Mouse (Mus musculus): ENCODE data around the gene Gm20388. TPM values are rescaled to one million over a fixed set of nuclear protein-coding genes. Genes with fewer than 3 reads are reported as not detected.

Gene Gm20388
- polyA plus RNA-seq, 1 experiment from 2014 or later, result not detected

DNA sequence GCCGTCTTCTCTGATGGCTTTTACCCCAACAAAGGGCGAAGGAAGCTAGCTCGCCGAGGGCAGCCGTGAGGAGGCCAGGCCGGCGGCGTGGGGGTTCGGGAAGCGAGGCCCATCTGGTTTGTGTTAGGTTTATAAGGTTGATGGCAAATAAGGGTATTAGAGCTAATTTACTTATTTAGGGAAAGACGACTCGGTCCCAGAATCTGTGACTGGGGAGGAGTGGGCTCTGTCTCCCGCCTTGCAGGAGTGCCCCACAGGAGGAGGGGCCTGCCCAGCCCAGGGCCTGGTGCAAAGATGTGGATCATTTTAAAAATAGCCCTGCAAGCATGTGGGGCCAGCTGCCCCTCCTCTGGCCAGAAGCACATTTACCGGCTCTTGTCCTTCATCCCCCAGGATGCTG, 928.4 kb downstream of the Gm20388 start:
- H3K9me3 ChIP-seq, result no peaks in the 10 kb centered on the region
- no peak overlapping the region for H3K4me3 ChIP-seq
- no peak overlapping the region for H3K27ac ChIP-seq (replicated peaks)
- H3K9ac ChIP-seq (replicated peaks), result no peak overlapping the region
- H3K36me3 ChIP-seq, result no peaks in the 10 kb centered on the region
- no peaks in the 10 kb centered on the region for H3K4me1 ChIP-seq
- peaks cover 3% of the 10 kb centered on the region; the same call in 1 of the 2 replicates for H3K27me3 ChIP-seq
- H3K4me2 ChIP-seq (replicated peaks), result no peak overlapping the region
- no peak for ATAC-seq (replicated peaks)
- WGBS, result 88% methylated on average over 14 of the region's 14 CpGs

DNA sequence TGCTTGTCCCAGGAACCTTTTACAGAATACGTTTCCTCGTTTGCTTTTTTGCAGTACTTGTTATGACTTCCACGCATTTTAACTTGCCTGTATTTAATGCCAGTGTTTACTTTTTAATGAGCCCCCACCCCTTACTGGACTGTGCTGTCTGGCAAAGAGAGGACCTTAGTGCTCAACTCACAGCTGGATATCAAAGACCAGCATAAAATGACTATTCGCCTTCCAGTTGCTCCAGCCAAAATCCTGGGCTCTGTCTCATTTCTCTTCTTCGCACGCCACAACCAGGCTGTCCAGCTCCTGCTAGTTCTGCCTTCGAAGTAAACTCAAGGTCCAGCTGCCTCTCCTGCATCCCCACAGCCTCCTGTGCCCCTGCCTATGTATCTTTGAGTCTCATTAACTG, 932.4 kb downstream of the Gm20388 start:
- 64% methylated on average over 7 of the region's 7 CpGs for whole genome bisulfite sequencing

DNA sequence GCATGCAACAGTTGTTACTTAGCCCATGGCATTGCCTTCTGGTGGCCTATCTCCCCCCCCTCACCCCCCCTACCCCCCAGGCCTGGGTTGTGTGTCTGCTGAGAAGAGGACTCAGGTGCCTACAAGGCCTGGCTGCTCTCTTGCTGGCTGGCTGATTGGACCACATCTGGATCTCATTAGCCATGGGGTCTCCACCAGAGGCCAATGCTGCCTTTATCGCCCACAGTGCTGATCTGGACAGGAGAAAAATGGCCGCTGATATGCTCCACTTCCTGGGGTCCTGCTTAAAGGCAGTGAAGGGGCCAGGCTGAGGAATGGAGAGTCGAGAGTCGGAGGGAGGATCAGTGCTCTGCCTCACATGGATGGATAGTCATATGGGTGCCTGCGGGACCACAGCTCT, 935.4 kb downstream of the Gm20388 start:
- 88% methylated on average over 5 of the region's 5 CpGs for WGBS
- no peaks in the 10 kb centered on the region; the same call in 1 of the 2 replicates for H3K27me3 ChIP-seq

More for the DNA sequence above, 932.4 kb downstream of the Gm20388 start:
- no peak for ATAC-seq (replicated peaks)
- Histone ChIP-seq H3K9ac (replicated peaks) (no peak overlapping the region), H3K27ac (replicated peaks) (no peak overlapping the region), H3K4me1 (peaks cover 3% of the 10 kb centered on the region; the same call in 1 of the 2 replicates), H3K36me3 (no peaks in the 10 kb centered on the region), H3K4me2 (replicated peaks) (no peak overlapping the region), H3K27me3 (no peaks in the 10 kb centered on the region; the same call in 1 of the 2 replicates), H3K4me3 (no peak overlapping the region), H3K9me3 (no peaks in the 10 kb centered on the region)

DNA sequence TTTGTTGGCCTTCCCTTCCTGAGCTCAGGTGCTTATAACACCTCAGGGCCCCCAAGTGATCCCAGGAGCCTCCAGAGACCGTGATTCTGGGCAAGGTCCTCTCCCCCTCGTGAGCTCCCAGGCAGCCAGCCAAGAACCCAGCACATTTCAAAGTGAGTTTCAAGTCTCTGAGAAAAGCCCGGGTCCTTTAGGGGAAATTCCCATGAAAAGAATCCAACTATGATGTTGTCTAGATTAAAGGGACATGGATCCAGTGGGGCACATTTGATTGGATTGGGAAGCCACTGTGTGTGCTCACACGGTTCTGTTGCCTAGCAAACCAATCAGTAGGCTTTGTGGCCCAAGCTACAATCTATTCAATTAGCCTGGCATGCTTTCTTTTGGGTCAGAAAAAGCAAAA, 936.6 kb downstream of the Gm20388 start:
- H3K9ac ChIP-seq (replicated peaks), result no peak overlapping the region
- H3K36me3 ChIP-seq, result no peaks in the 10 kb centered on the region
- 0 out of 2 replicates have a peak, but pooled peaks have one; percentile 55 for ATAC-seq (replicated peaks)
- H3K4me2 ChIP-seq (replicated peaks), result no peak overlapping the region
- 2% methylated on average over 4 of the region's 4 CpGs for WGBS
- no peak overlapping the region for H3K27ac ChIP-seq (replicated peaks)
- H3K4me3 ChIP-seq, result no peak overlapping the region
- H3K4me1 ChIP-seq, result peaks cover 3% of the 10 kb centered on the region; the same call in 1 of the 2 replicates
- H3K27me3 ChIP-seq, result no peaks in the 10 kb centered on the region; the same call in 1 of the 2 replicates
- H3K9me3 ChIP-seq, result no peaks in the 10 kb centered on the region

More for the DNA sequence above, 935.4 kb downstream of the Gm20388 start:
- H3K9ac ChIP-seq (replicated peaks), result no peak overlapping the region
- no peak overlapping the region for H3K27ac ChIP-seq (replicated peaks)
- no peaks in the 10 kb centered on the region for H3K9me3 ChIP-seq
- H3K4me2 ChIP-seq (replicated peaks), result no peak overlapping the region
- no peak overlapping the region for H3K4me3 ChIP-seq
- no peaks in the 10 kb centered on the region for H3K36me3 ChIP-seq
- no peak for ATAC-seq (replicated peaks)
- H3K4me1 ChIP-seq, result peaks cover 3% of the 10 kb centered on the region; the same call in 1 of the 2 replicates

DNA sequence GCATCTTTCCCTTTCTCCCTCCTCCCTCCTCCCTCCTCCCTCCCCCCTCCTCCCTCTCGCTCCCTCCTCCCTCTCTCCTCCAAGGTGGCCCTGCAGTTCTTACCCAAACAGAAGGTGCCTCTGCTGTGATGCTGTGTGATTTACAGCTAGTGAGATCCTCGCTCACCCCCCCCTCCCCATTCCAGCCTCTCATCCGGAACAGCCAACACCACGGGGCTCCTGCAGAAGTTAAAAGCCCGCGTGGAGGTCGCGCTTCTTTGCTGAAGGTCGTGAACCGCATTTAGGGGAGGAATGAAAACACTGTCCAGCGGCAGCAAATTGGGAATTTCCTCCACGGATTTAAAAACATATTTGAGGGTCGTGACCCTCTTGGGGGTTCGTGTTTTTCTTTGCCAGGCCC, 937.1 kb downstream of the Gm20388 start:
- no peaks in the 10 kb centered on the region for H3K36me3 ChIP-seq
- H3K4me3 ChIP-seq, result no peak overlapping the region
- no peak for ATAC-seq (replicated peaks)
- H3K9me3 ChIP-seq, result no peaks in the 10 kb centered on the region
- no peak overlapping the region for H3K9ac ChIP-seq (replicated peaks)
- H3K4me1 ChIP-seq, result peaks cover 3% of the 10 kb centered on the region; the same call in 1 of the 2 replicates
- no peak overlapping the region for H3K27ac ChIP-seq (replicated peaks)
- WGBS, result 13% methylated on average over 13 of the region's 14 CpGs
- H3K4me2 ChIP-seq (replicated peaks), result no peak overlapping the region
- no peaks in the 10 kb centered on the region; the same call in 1 of the 2 replicates for H3K27me3 ChIP-seq

DNA sequence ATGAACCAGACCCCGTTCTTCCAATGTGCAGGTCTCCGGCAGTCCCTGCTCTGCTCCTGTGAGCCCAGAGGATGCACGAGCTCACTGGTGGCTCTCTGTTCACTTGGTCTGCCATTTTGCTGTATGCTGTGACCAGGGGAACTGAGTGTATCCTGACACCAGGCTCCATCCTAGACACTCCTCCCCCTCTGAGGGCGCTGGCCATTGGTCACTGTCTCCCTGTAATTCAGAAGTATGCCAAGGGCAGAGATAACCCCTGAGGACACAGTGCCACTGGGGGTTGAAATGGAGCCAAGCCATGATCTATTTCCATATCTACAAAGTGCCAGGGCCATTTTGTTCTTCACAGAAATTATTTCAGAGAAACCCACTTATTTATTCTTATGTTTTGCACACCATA, 937.8 kb downstream of the Gm20388 start:
- Histone ChIP-seq H3K4me2 (replicated peaks) (no peak overlapping the region), H3K4me3 (no peak overlapping the region), H3K9ac (replicated peaks) (no peak overlapping the region), H3K4me1 (peaks cover 3% of the 10 kb centered on the region; the same call in 1 of the 2 replicates), H3K27me3 (no peaks in the 10 kb centered on the region; the same call in 1 of the 2 replicates), H3K36me3 (no peaks in the 10 kb centered on the region), H3K9me3 (no peaks in the 10 kb centered on the region), H3K27ac (replicated peaks) (no peak overlapping the region)
- ATAC-seq (replicated peaks), result no peak
- 71% methylated on average over 4 of the region's 4 CpGs for WGBS

DNA sequence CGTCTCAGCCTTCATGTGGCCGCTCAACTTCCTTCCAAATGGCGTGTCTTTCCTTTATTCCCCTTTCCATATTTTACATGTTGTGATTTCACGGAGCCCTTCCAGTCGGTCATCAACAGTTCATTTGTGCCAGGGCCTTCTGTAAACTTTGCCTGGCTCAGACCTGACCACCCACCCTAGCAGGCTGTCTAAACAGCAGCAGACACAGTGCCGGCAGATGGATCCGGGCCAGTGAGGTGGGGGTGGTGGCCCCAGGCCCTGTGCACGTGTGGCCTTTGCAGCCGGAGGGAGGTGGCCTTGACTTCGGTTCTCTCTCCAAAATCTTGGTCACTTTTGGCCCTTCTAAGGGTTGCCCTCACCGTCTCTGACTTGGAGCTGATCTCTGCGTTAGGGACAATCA, 940.8 kb downstream of the Gm20388 start:
- WGBS, result 95% methylated on average over 12 of the region's 12 CpGs
- H3K9ac ChIP-seq (replicated peaks), result no peak overlapping the region
- no peaks in the 10 kb centered on the region for H3K36me3 ChIP-seq
- no peak overlapping the region for H3K4me3 ChIP-seq
- ATAC-seq (replicated peaks), result no peak
- no peaks in the 10 kb centered on the region for H3K9me3 ChIP-seq
- H3K27ac ChIP-seq (replicated peaks), result no peak overlapping the region
- H3K27me3 ChIP-seq, result no peaks in the 10 kb centered on the region; the same call in 1 of the 2 replicates
- no peak overlapping the region for H3K4me2 ChIP-seq (replicated peaks)
- peaks cover 3% of the 10 kb centered on the region; the same call in 1 of the 2 replicates for H3K4me1 ChIP-seq

DNA sequence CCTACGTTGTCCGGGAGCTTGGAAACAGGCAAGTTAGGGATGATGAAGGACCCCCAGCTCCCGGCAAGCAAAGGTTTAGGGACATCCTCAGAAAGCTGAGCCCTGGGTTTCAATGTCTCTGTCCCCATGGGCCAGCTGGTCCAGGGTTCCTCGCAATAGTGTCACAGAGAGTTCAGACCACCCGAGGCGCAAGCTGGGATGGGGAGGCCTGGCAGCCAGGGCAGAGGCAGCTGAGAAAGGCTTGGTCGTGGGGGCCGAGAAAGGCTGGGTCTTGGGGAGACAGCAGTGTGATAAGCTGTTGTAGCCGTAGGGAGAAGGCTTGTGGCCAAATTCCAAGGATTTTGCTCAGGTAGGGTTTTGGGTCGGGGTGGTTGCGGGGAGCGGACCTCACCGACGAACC, 949.2 kb downstream of the Gm20388 start:
- Histone ChIP-seq H3K27me3 (no peaks in the 10 kb centered on the region), H3K4me3 (no peak overlapping the region), H3K27ac (replicated peaks) (no peak overlapping the region), H3K4me1 (no peaks in the 10 kb centered on the region), H3K9ac (replicated peaks) (no peak overlapping the region), H3K9me3 (no peaks in the 10 kb centered on the region), H3K36me3 (no peaks in the 10 kb centered on the region), H3K4me2 (replicated peaks) (no peak overlapping the region)
- 88% methylated on average over 14 of the region's 14 CpGs for WGBS
- no peak for ATAC-seq (replicated peaks)

DNA sequence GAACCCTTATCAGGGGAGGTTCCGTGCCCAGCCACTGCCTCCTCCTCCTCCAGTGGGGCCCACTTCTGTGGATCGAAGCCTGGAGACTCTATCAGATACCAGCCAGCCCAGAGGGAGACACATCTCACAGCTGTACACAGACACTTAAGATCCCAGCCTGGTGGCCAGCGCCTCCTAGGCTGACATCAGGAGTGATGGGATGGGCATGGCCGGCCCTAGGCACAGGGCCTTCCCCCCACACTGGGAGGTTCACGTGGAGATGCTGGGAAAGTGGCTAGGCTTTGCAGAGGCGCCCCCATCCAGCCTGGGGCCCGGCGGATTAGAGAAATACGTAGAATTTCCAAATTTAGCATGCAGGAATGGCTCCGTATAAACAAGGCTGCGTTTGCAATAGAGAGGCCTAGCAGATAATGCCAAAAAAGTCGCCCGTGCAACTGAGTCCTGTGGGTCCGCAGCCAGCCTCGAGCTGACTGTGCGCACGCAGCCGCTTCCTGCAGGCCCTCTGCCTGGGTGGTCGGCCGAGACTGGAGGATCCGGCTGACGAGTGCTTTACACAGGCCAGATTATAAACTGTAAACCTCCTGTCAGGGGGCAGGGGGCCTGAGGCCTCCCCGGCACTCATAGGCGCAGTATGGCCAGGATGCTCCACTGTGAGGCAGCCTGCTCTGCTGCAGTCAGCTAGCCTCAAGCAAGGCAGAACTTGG, 949.9 kb downstream of the Gm20388 start:
- WGBS, result 61% methylated on average over 24 of the region's 24 CpGs
- no peaks in the 10 kb centered on the region for H3K27me3 ChIP-seq

DNA sequence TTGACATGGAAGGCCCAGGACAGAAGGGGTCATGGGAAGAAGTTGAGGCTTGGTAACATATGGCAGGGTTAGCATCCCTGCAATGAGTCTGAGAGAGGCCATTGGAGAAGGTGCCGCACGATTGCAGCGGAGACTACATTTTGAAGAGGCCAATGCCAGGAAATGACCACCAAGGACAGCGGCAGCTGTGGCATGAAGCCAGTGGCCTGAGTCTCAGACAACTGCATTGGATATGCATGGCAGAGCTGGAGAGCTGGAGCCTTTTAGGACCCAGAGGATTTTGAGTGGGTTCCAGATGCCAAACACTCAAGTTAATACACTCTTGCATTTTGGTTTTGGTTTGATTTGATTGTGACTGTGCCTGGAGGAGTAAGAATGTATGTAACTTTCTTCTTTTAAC, 953.0 kb downstream of the Gm20388 start:
- Histone ChIP-seq H3K27me3 (no peaks in the 10 kb centered on the region), H3K4me3 (no peak overlapping the region), H3K4me1 (no peaks in the 10 kb centered on the region), H3K36me3 (no peaks in the 10 kb centered on the region), H3K4me2 (replicated peaks) (no peak overlapping the region), H3K9me3 (no peaks in the 10 kb centered on the region), H3K9ac (replicated peaks) (no peak overlapping the region), H3K27ac (replicated peaks) (no peak overlapping the region)
- WGBS, result 92% methylated on average over 4 of the region's 4 CpGs
- no peak for ATAC-seq (replicated peaks)

More for the DNA sequence above, 949.9 kb downstream of the Gm20388 start:
- Histone ChIP-seq H3K4me2 (replicated peaks) (no peak overlapping the region), H3K9me3 (no peaks in the 10 kb centered on the region), H3K4me1 (no peaks in the 10 kb centered on the region), H3K36me3 (no peaks in the 10 kb centered on the region), H3K4me3 (no peak overlapping the region), H3K9ac (replicated peaks) (no peak overlapping the region), H3K27ac (replicated peaks) (no peak overlapping the region)
- ATAC-seq (replicated peaks), result no peak

DNA sequence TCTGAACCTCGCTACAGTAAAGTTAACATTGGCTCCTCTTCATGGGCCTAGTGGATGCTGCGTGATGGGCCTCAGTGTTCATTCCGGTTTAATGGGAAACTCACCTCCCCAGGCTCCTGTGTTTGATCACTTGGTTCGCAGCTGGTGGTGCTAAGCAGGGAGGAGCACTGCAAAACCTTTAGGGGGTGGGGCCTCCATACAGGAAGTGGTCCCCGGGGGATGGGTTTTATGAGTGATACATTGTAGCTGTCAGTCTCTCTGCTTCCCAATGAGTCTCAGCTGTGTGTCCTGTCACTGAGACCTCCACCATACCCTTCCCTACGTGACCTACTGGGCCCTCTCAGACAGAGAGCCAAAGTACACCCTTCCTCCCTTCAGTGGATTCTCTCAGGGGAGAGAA, 956.7 kb downstream of the Gm20388 start:
- 73% methylated on average over 6 of the region's 6 CpGs for WGBS
- H3K9me3 ChIP-seq, result no peaks in the 10 kb centered on the region
- H3K9ac ChIP-seq (replicated peaks), result no peak overlapping the region
- H3K27me3 ChIP-seq, result no peaks in the 10 kb centered on the region
- ATAC-seq (replicated peaks), result no peak
- H3K4me1 ChIP-seq, result no peaks in the 10 kb centered on the region
- no peak overlapping the region for H3K27ac ChIP-seq (replicated peaks)
- H3K4me3 ChIP-seq, result no peak overlapping the region
- H3K4me2 ChIP-seq (replicated peaks), result no peak overlapping the region
- no peaks in the 10 kb centered on the region for H3K36me3 ChIP-seq

DNA sequence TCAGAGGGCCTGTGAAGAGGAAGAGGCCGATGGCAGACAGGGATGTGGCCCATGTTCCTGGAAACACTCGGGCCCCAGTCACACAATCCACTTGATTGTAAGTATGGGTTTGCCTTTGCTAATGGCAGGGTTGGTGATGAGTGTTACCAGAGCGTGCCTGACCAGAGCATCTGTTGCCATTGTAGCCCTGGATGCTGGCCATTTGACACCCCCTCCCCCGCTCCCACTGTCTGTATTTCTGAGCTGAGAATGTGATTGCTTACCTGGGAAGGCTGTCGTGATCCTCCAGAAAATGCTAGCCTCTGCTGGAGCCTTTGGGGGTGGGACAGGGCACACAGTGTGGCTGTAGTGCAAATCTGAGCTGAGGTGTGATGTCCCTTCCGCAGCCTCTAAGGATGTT, 962.0 kb downstream of the Gm20388 start:
- no peak for ATAC-seq (replicated peaks)
- H3K27me3 ChIP-seq, result no peaks in the 10 kb centered on the region
- H3K4me1 ChIP-seq, result no peaks in the 10 kb centered on the region
- WGBS, result 82% methylated on average over 6 of the region's 6 CpGs
- no peaks in the 10 kb centered on the region for H3K36me3 ChIP-seq
- no peak overlapping the region for H3K4me2 ChIP-seq (replicated peaks)
- H3K4me3 ChIP-seq, result no peak overlapping the region
- no peak overlapping the region for H3K27ac ChIP-seq (replicated peaks)
- H3K9me3 ChIP-seq, result no peaks in the 10 kb centered on the region
- no peak overlapping the region for H3K9ac ChIP-seq (replicated peaks)

All from forebrain, embryonic 15.5 days (tissue).